Mouse (Mus musculus) small intestine, adult 2 months (tissue): ENCODE results near the gene Apoa1. TPM values are rescaled to one million over a fixed set of nuclear protein-coding genes. Genes with fewer than 3 reads are reported as not detected.

ENCODE experiments used
- H3K27ac ChIP-seq: fragments of 200-500 bp; 2 replicates; pipeline ENCODE4 v1.5.1; 2012; ENCODE audit warnings: low read depth, low read length, control low read depth, inconsistent platforms; ENCODE audit not compliant: insufficient read depth
- H3K27me3 ChIP-seq: fragments of 200-500 bp; 2 replicates; pipeline ENCODE4 v1.6.1; 2012; ENCODE audit warnings: mild to moderate bottlenecking, moderate library complexity, low read length, inconsistent platforms; ENCODE audit not compliant: control insufficient read depth, insufficient read depth
- H3K36me3 ChIP-seq: fragments of 200-500 bp; 2 replicates; pipeline ENCODE4 v1.6.1; 2012; ENCODE audit warnings: mild to moderate bottlenecking, low read length, control low read depth, inconsistent platforms; ENCODE audit not compliant: control insufficient read depth, insufficient read depth
- H3K4me1 ChIP-seq: fragments of 200-500 bp; 2 replicates; pipeline ENCODE4 v1.6.1; 2012; ENCODE audit warnings: low read length, inconsistent platforms, mixed read lengths; ENCODE audit not compliant: control insufficient read depth, insufficient read depth, insufficient read length
- H3K4me3 ChIP-seq: fragments of 200-500 bp; 2 replicates; pipeline ENCODE4 v1.5.1; 2012; ENCODE audit warnings: low read depth, mild to moderate bottlenecking, control low read depth, inconsistent platforms, low read length, moderate library complexity
- CTCF ChIP-seq: fragments of 200-500 bp; IDR thresholded peaks from 2 replicates; pipeline ENCODE4 v1.5.1; 2012; ENCODE audit warnings: low read depth, mild to moderate bottlenecking, control low read depth, inconsistent platforms, low read length, moderate library complexity, mixed read lengths; ENCODE audit not compliant: insufficient replicate concordance, insufficient read length; ENCODE audit errors: extremely low read depth
- POLR2A ChIP-seq: fragments of 200-500 bp; IDR thresholded peaks from 2 replicates; pipeline ENCODE4 v1.6.1; 2012; ENCODE audit warnings: low read depth, mild to moderate bottlenecking, control low read depth, inconsistent platforms, low read length, moderate library complexity
- WGBS: fragments of 180-500 bp; shearing (Covaris S2); methylation state at CpG from one replicate; pipeline ENCODE4 v1.1.7; 2018; 5-methylcytosine and 5-hydroxymethylcytosine counted together
- polyA plus RNA-seq: library from polyadenylated mRNA; depleted of rRNA; stranded (reverse); fragments of >200 nt; gene quantifications from 2 replicates; pipeline ENCODE4 v1.2.3, GENCODE M21; 2012

The Apoa1 gene
- polyA plus RNA-seq, 1 experiment = 15,923 TPM

- TF ChIP-seq CTCF (no peak), POLR2A (no peak)
- Histone ChIP-seq H3K4me3 (no peak overlapping the region), H3K27ac (no peak overlapping the region), H3K27me3 (no peaks in the 10 kb centered on the region), H3K4me1 (no peaks in the 10 kb centered on the region), H3K36me3 (no peaks in the 10 kb centered on the region; the same call in 1 of the 2 replicates)
- WGBS = 92% methylated on average over 5 of the region's 5 CpGs
Observed at GRCm38 (mm10) chr9:46188956-46189355, 39.4 kb upstream of the Apoa1 start.

GRCm38 (mm10) chr9:46189381-46189780 is 39.0 kb upstream of the Apoa1 start:
- Histone ChIP-seq H3K4me3 (no peak overlapping the region), H3K27ac (no peak overlapping the region), H3K27me3 (no peaks in the 10 kb centered on the region), H3K36me3 (peaks cover 2% of the 10 kb centered on the region), H3K4me1 (no peaks in the 10 kb centered on the region)
- no peak for TF ChIP-seq POLR2A
- TF ChIP-seq CTCF = no peak
- WGBS = 84% methylated on average over 10 of the region's 10 CpGs

- TF ChIP-seq CTCF = no peak
- no peak for TF ChIP-seq POLR2A
- peaks cover 14% of the 10 kb centered on the region for H3K36me3 ChIP-seq
- H3K27ac ChIP-seq = no peak overlapping the region
- no peaks in the 10 kb centered on the region for H3K4me1 ChIP-seq
- H3K27me3 ChIP-seq = no peaks in the 10 kb centered on the region
- 77% methylated on average over 8 of the region's 8 CpGs for WGBS
- no peak overlapping the region for H3K4me3 ChIP-seq
Observed at GRCm38 (mm10) chr9:46191234-46191633, 37.1 kb upstream of the Apoa1 start.

- peaks cover 17% of the 10 kb centered on the region for H3K36me3 ChIP-seq
- no peaks in the 10 kb centered on the region for H3K27me3 ChIP-seq
- no peak for TF ChIP-seq CTCF
- TF ChIP-seq POLR2A = no peak
- WGBS = 51% methylated on average over 1 of the region's 1 CpGs
- no peak overlapping the region for H3K4me3 ChIP-seq
- no peaks in the 10 kb centered on the region for H3K4me1 ChIP-seq
- no peak overlapping the region for H3K27ac ChIP-seq
Observed at GRCm38 (mm10) chr9:46191644-46192043, 36.7 kb upstream of the Apoa1 start.

GRCm38 (mm10) chr9:46192642-46193041 is 35.7 kb upstream of the Apoa1 start:
- H3K27ac ChIP-seq = no peak overlapping the region

GRCm38 (mm10) chr9:46194809-46195208 is 33.6 kb upstream of the Apoa1 start:
- Histone ChIP-seq H3K4me3 (no peak overlapping the region), H3K27ac (no peak overlapping the region), H3K36me3 (peaks cover 35% of the 10 kb centered on the region), H3K27me3 (no peaks in the 10 kb centered on the region), H3K4me1 (no peaks in the 10 kb centered on the region)
- TF ChIP-seq POLR2A = no peak
- no peak for TF ChIP-seq CTCF
- WGBS = 83% methylated on average over 9 of the region's 9 CpGs

More at GRCm38 (mm10) chr9:46192642-46193041, 35.7 kb upstream of the Apoa1 start:
- TF ChIP-seq POLR2A (no peak), CTCF (no peak)
- H3K36me3 ChIP-seq = peaks cover 23% of the 10 kb centered on the region
- 89% methylated on average over 6 of the region's 6 CpGs for WGBS
- no peaks in the 10 kb centered on the region for H3K27me3 ChIP-seq
- no peak overlapping the region for H3K4me3 ChIP-seq
- H3K4me1 ChIP-seq = no peaks in the 10 kb centered on the region

- no peak for TF ChIP-seq CTCF
- no peak for TF ChIP-seq POLR2A
- peaks cover 5% of the 10 kb centered on the region; the same call in 1 of the 2 replicates for H3K4me1 ChIP-seq
- peaks cover 37% of the 10 kb centered on the region for H3K36me3 ChIP-seq
- no peaks in the 10 kb centered on the region for H3K27me3 ChIP-seq
- no peak overlapping the region for H3K4me3 ChIP-seq
- WGBS = 72% methylated on average over 12 of the region's 12 CpGs
- H3K27ac ChIP-seq = no peak overlapping the region
Observed at GRCm38 (mm10) chr9:46196699-46197169, 31.6 kb upstream of the Apoa1 start.
